Mouse (Mus musculus) neural tube, embryonic 15.5 days (tissue): Measurements from ENCODE around the gene Sox13. TPM values are rescaled to one million over a fixed set of nuclear protein-coding genes. Genes with fewer than 3 reads are reported as not detected.

ENCODE experiments used
- ATAC-seq: fragments of 200-750 bp; cut with Nextera tagmentation; 2 replicates; pipeline ENCODE4 v1.8.0; 2017; ENCODE audit warnings: mild to moderate bottlenecking, moderate TSS enrichment, moderate library complexity; ENCODE audit not compliant: low FRiP score
- H3K27ac ChIP-seq: fragments of 300-500 bp; sonication (generic); replicated peaks from 2 replicates; pipeline ENCODE4 v1.5.1; 2015; ENCODE audit warnings: mild to moderate bottlenecking, inconsistent platforms
- H3K27me3 ChIP-seq: fragments of 300-500 bp; sonication (generic); replicated peaks from 2 replicates; pipeline ENCODE4 v1.6.1; 2015; ENCODE audit warnings: inconsistent platforms
- H3K36me3 ChIP-seq: fragments of 300-500 bp; sonication (generic); 2 replicates; pipeline ENCODE4 v1.6.1; 2015; ENCODE audit warnings: inconsistent platforms
- H3K4me1 ChIP-seq: fragments of 300-500 bp; sonication (generic); 2 replicates; pipeline ENCODE4 v1.6.1; 2015; ENCODE audit warnings: inconsistent platforms
- H3K4me2 ChIP-seq: fragments of 300-500 bp; sonication (generic); 2 replicates; pipeline ENCODE4 v1.6.1; 2015; ENCODE audit warnings: inconsistent platforms, mild to moderate bottlenecking, moderate library complexity
- H3K4me3 ChIP-seq: fragments of 300-500 bp; sonication (generic); replicated peaks from 2 replicates; pipeline ENCODE4 v1.5.1; 2015; ENCODE audit warnings: mild to moderate bottlenecking, inconsistent platforms
- H3K9ac ChIP-seq: fragments of 300-500 bp; sonication (generic); replicated peaks from 2 replicates; pipeline ENCODE4 v1.6.1; 2015; ENCODE audit warnings: mild to moderate bottlenecking, inconsistent platforms
- H3K9me3 ChIP-seq: fragments of 300-500 bp; sonication (generic); replicated peaks from 2 replicates; pipeline ENCODE4 v1.6.1; 2016; ENCODE audit warnings: inconsistent platforms
- WGBS: fragments of 180-500 bp; shearing (Covaris S2); methylation state at CpG from one replicate; pipeline ENCODE4 v1.1.7; 2015; ENCODE audit warnings: mixed read lengths; 5-methylcytosine and 5-hydroxymethylcytosine counted together
- polyA plus RNA-seq: library from polyadenylated mRNA; unstranded; fragments of >200 nt; fragmentation: Nextera tagmentation; extraction: Ambion mirVana; gene quantifications from 2 replicates; pipeline ENCODE4 v1.2.1, GENCODE M21; 2015

Gene Sox13
- polyA plus RNA-seq, 1 experiment from 2014 or later = 4.0 TPM

DNA sequence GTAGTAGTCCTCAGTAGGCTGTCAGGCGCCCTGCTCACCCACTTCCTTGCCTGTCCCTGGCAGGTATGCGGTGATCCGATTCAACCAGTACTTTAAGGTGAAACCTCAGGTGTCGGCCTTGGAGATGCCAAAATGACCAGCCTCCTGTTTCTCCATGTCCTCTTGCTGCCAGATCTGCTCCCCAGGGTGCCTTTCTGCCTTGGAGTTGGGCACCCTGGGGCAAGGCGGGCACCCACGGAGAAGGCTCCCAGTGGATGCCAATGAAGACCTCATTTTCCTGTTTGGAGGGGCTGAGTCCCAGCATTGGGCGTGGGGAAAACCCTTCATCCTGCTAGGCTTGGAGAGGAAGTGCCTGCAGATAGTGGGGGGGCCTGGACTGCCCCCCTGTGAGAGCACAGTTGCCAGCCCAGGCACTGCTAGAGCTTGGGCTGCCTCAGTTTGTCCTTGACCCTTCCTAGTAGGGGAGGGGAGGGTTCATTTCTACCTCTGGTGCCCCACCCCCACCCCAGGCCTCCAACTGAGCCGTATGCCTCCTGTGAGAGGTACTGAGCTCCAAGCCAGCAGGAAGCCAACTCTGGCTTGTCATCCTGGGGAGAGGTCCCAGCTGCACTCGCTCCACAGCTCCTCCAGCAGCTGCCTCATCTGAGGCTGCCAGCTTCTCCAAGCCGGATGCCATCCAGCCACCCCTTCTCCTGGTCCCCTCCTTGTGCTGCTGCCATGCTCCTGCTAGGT is 44.8 kb downstream of the Sox13 start:
- H3K27ac ChIP-seq = no peak overlapping the region
- 63% methylated on average over 10 of the region's 10 CpGs for WGBS
- H3K9ac ChIP-seq = no peak overlapping the region
- no peak for ATAC-seq
- H3K4me3 ChIP-seq = no peak overlapping the region
- H3K36me3 ChIP-seq = 0 out of 2 replicates have a peak, but pooled peaks cover 3% of the 10 kb centered on the region
- H3K9me3 ChIP-seq = no peaks in the 10 kb centered on the region
- peaks cover 21% of the 10 kb centered on the region; the same call in 1 of the 2 replicates for H3K4me1 ChIP-seq
- no peaks in the 10 kb centered on the region for H3K27me3 ChIP-seq
- H3K4me2 ChIP-seq = no peak overlapping the region

DNA sequence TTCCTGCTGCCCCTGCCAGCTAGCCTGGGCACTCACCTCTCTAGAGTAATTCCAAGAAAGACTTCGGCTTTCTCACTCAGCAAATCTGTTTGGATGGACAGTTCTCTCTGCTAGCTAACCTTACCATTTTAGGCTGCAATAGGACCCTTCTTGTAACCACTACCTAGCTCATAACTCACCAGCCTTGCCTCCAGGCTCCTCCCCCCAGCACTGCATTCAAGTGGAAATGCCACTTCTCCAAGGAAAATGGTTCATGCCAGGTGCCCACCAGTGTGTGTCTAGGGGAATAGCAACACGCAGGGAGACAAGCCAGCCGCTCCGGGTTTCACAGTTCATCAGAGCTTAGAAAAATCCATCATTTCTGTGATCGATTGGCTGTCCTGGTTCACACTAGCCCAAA is 46.6 kb downstream of the Sox13 start:
- Histone ChIP-seq H3K27ac (no peak overlapping the region), H3K4me3 (no peak overlapping the region), H3K4me1 (peaks cover 20% of the 10 kb centered on the region; the same call in 1 of the 2 replicates), H3K36me3 (no peaks in the 10 kb centered on the region), H3K9me3 (no peaks in the 10 kb centered on the region), H3K9ac (no peak overlapping the region), H3K27me3 (no peaks in the 10 kb centered on the region), H3K4me2 (no peak overlapping the region)
- WGBS = 82% methylated on average over 5 of the region's 5 CpGs
- no peak for ATAC-seq

GRCm38 (mm10) chr1:133375696-133376346 is 48.4 kb downstream of the Sox13 start:
- ATAC-seq = no peak
- Histone ChIP-seq H3K4me2 (no peak overlapping the region), H3K4me1 (peaks cover 18% of the 10 kb centered on the region; the same call in 1 of the 2 replicates), H3K9me3 (no peaks in the 10 kb centered on the region), H3K9ac (no peak overlapping the region), H3K36me3 (no peaks in the 10 kb centered on the region), H3K27me3 (no peaks in the 10 kb centered on the region), H3K27ac (no peak overlapping the region), H3K4me3 (no peak overlapping the region)
- 50% methylated on average over 10 of the region's 10 CpGs for WGBS

- H3K9me3 ChIP-seq = no peaks in the 10 kb centered on the region
- peaks cover 21% of the 10 kb centered on the region for H3K4me1 ChIP-seq
- no peaks in the 10 kb centered on the region for H3K36me3 ChIP-seq
- H3K4me3 ChIP-seq = no peak overlapping the region
- H3K27ac ChIP-seq = no peak overlapping the region
- H3K9ac ChIP-seq = no peak overlapping the region
- H3K4me2 ChIP-seq = no peak overlapping the region
- ATAC-seq = no peak
- WGBS = 56% methylated on average over 8 of the region's 8 CpGs
- no peaks in the 10 kb centered on the region for H3K27me3 ChIP-seq
Measured at GRCm38 (mm10) chr1:133372113-133372512, 52.1 kb downstream of the Sox13 start.

GRCm38 (mm10) chr1:133371431-133371830 is 52.7 kb downstream of the Sox13 start:
- Histone ChIP-seq H3K36me3 (no peaks in the 10 kb centered on the region), H3K27me3 (no peaks in the 10 kb centered on the region), H3K27ac (no peak overlapping the region), H3K4me3 (no peak overlapping the region), H3K9ac (no peak overlapping the region), H3K9me3 (no peaks in the 10 kb centered on the region), H3K4me1 (peaks cover 23% of the 10 kb centered on the region), H3K4me2 (no peak overlapping the region)
- WGBS = 76% methylated on average over 6 of the region's 6 CpGs
- no peak for ATAC-seq

- Histone ChIP-seq H3K27ac (no peak overlapping the region), H3K4me2 (no peak overlapping the region), H3K27me3 (no peaks in the 10 kb centered on the region), H3K9ac (no peak overlapping the region), H3K4me3 (no peak overlapping the region), H3K36me3 (no peaks in the 10 kb centered on the region), H3K9me3 (no peaks in the 10 kb centered on the region), H3K4me1 (peaks cover 21% of the 10 kb centered on the region)
- WGBS = 79% methylated on average over 4 of the region's 4 CpGs
- ATAC-seq = no peak
Measured at GRCm38 (mm10) chr1:133370352-133370751, 53.8 kb downstream of the Sox13 start.

DNA sequence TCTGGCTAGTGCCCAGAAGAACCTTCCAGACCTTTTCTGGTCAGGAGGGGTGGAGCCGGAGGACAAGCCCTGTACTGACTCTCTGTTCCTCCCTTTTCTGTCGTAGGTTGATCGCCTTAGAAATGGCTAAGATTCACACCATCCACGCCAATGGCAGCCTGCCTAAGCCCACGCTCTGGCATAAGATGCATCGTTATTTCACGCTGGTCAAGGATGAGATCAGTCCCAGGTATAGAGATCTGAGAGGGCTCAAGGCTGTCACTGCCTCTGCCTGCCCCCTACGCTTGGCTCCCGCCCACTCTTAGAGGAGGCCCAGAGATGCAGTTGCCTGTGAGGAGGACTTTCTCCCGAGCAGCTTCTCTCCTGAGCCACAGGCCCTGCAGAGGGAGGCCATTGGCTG is 55.5 kb downstream of the Sox13 start:
- no peak overlapping the region for H3K27ac ChIP-seq
- no peak overlapping the region for H3K4me2 ChIP-seq
- H3K4me1 ChIP-seq = peaks cover 34% of the 10 kb centered on the region
- peaks cover 12% of the 10 kb centered on the region for H3K27me3 ChIP-seq
- no peak overlapping the region for H3K9ac ChIP-seq
- WGBS = 71% methylated on average over 10 of the region's 10 CpGs
- H3K4me3 ChIP-seq = no peak overlapping the region
- no peak for ATAC-seq
- no peaks in the 10 kb centered on the region for H3K9me3 ChIP-seq
- no peaks in the 10 kb centered on the region for H3K36me3 ChIP-seq

GRCm38 (mm10) chr1:133367606-133368488 is 56.3 kb downstream of the Sox13 start:
- Histone ChIP-seq H3K9ac (no peak overlapping the region), H3K27me3 (peaks cover 12% of the 10 kb centered on the region), H3K27ac (no peak overlapping the region), H3K4me2 (no peak overlapping the region), H3K9me3 (no peaks in the 10 kb centered on the region), H3K36me3 (no peaks in the 10 kb centered on the region), H3K4me1 (peaks cover 37% of the 10 kb centered on the region), H3K4me3 (no peak overlapping the region)
- ATAC-seq = no peak
- 18% methylated on average over 11 of the region's 11 CpGs for WGBS

DNA sequence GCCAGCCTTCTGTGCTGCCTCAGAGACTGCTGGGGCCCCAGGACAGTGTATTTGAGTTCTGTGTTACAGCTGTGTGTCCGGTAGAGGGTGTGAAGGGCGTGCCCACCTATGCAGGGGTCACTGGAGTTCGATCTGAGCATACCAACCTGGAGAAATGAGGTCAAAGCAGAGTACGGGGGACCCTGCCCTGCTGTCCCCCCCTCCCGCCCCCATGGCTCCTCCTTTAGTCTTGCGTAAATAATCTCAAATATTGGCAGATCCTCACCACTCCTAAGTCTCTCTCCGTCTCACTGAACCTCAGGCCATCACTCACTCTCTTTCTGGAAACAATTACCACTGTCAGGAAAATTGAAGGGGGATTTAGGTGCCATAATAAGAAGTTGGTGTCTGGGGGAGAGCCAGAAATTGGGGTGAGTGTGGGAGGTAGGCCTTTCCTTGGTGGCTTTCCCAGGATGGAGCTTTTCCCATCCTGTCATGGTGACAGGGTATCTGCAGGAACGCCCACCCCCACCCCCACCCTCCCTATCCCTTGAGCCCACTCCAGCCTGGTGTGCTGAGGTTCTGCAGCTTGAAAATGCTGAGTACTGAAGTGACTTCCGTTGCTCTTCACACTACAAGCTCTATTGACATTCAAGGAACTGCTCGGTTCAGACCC is 57.1 kb downstream of the Sox13 start:
- H3K27ac ChIP-seq = no peak overlapping the region
- H3K9me3 ChIP-seq = no peaks in the 10 kb centered on the region
- H3K27me3 ChIP-seq = peaks cover 15% of the 10 kb centered on the region
- H3K4me3 ChIP-seq = no peak overlapping the region
- peaks cover 32% of the 10 kb centered on the region for H3K4me1 ChIP-seq
- H3K4me2 ChIP-seq = no peak overlapping the region
- WGBS = 56% methylated on average over 10 of the region's 10 CpGs
- H3K36me3 ChIP-seq = no peaks in the 10 kb centered on the region
- no peak for ATAC-seq
- H3K9ac ChIP-seq = no peak overlapping the region

- peak overlapping the region; percentile 88; the same call in 1 of the 2 replicates for H3K4me2 ChIP-seq
- 44% methylated on average over 2 of the region's 2 CpGs for WGBS
- H3K27me3 ChIP-seq = peaks cover 15% of the 10 kb centered on the region
- no peak overlapping the region for H3K4me3 ChIP-seq
- H3K4me1 ChIP-seq = peaks cover 32% of the 10 kb centered on the region
- H3K36me3 ChIP-seq = no peaks in the 10 kb centered on the region
- ATAC-seq = no peak
- no peaks in the 10 kb centered on the region for H3K9me3 ChIP-seq
- H3K27ac ChIP-seq = no peak overlapping the region
- no peak overlapping the region for H3K9ac ChIP-seq
Measured at GRCm38 (mm10) chr1:133364890-133365289, 59.3 kb downstream of the Sox13 start.

GRCm38 (mm10) chr1:133364022-133364630 is 60.1 kb downstream of the Sox13 start:
- peak; percentile 36; the same call in 1 of the 2 replicates for ATAC-seq
- WGBS = 4% methylated on average over 27 of the region's 27 CpGs
- Histone ChIP-seq H3K9me3 (no peaks in the 10 kb centered on the region), H3K27ac (peak overlapping the region; percentile 69), H3K27me3 (peaks cover 15% of the 10 kb centered on the region), H3K4me2 (peak overlapping the region; percentile 88), H3K4me3 (peak overlapping the region; percentile 69), H3K4me1 (peaks cover 32% of the 10 kb centered on the region), H3K9ac (peak overlapping the region; percentile 71), H3K36me3 (no peaks in the 10 kb centered on the region)
